Mouse (Mus musculus): ENCODE results near the gene Sap30bp.

GRCm38 (mm10) chr11:115955195-115955858 lies 22.2 kb downstream of the Sap30bp start:
- TF ChIP-seq GATA1 (IDR thresholded peaks at IDR 0.05; ENCODE audit: low read length) = no peak
- no peak for TF ChIP-seq TAL1 (IDR thresholded peaks at IDR 0.05; ENCODE audit: low read length)
